Mouse (Mus musculus) forebrain, embryonic 13.5 days (tissue): ENCODE data around the gene Hs3st1. TPM values are rescaled to one million over a fixed set of nuclear protein-coding genes. Genes with fewer than 3 reads are reported as not detected.

Experiments
- ATAC-seq: fragments of 200-750 bp; cut with Nextera tagmentation; 2 replicates; pipeline ENCODE4 v1.8.0; 2017
- H3K27ac ChIP-seq: fragments of 300-500 bp; sonication (generic); 2 replicates; pipeline ENCODE4 v1.5.1; 2015; ENCODE audit warnings: inconsistent platforms, mild to moderate bottlenecking, moderate library complexity
- H3K27me3 ChIP-seq: fragments of 300-500 bp; sonication (generic); 2 replicates; pipeline ENCODE4 v1.6.1; 2015; ENCODE audit warnings: mild to moderate bottlenecking, inconsistent platforms
- H3K36me3 ChIP-seq: fragments of 300-500 bp; sonication (generic); 2 replicates; pipeline ENCODE4 v1.6.1; 2015; ENCODE audit warnings: mild to moderate bottlenecking, inconsistent platforms; ENCODE audit not compliant: poor library complexity, severe bottlenecking
- H3K4me1 ChIP-seq: fragments of 300-500 bp; sonication (generic); 2 replicates; pipeline ENCODE4 v1.6.1; 2015; ENCODE audit warnings: inconsistent platforms
- H3K4me2 ChIP-seq: fragments of 300-500 bp; sonication (generic); 2 replicates; pipeline ENCODE4 v1.6.1; 2015; ENCODE audit warnings: inconsistent platforms, mild to moderate bottlenecking, moderate library complexity
- H3K4me3 ChIP-seq: fragments of 300-500 bp; sonication (generic); 2 replicates; pipeline ENCODE4 v1.5.1; 2015; ENCODE audit warnings: mild to moderate bottlenecking, inconsistent platforms
- H3K9ac ChIP-seq: fragments of 300-500 bp; sonication (generic); 2 replicates; pipeline ENCODE4 v1.6.1; 2015; ENCODE audit warnings: mild to moderate bottlenecking, inconsistent platforms
- H3K9me3 ChIP-seq: fragments of 300-500 bp; sonication (generic); replicated peaks from 2 replicates; pipeline ENCODE4 v1.6.1; 2016; ENCODE audit warnings: inconsistent platforms
- WGBS: fragments of 180-500 bp; shearing (Covaris S2); methylation state at CpG from one replicate; pipeline ENCODE4 v1.1.7; 2015; 5-methylcytosine and 5-hydroxymethylcytosine counted together
- polyA plus RNA-seq: library from polyadenylated mRNA; unstranded; fragments of >200 nt; fragmentation: Nextera tagmentation; extraction: Ambion mirVana; gene quantifications from 2 replicates; pipeline ENCODE4 v1.2.1, GENCODE M21; 2015

Gene Hs3st1
- polyA plus RNA-seq, 1 experiment from 2014 or later = 35.3 TPM

DNA sequence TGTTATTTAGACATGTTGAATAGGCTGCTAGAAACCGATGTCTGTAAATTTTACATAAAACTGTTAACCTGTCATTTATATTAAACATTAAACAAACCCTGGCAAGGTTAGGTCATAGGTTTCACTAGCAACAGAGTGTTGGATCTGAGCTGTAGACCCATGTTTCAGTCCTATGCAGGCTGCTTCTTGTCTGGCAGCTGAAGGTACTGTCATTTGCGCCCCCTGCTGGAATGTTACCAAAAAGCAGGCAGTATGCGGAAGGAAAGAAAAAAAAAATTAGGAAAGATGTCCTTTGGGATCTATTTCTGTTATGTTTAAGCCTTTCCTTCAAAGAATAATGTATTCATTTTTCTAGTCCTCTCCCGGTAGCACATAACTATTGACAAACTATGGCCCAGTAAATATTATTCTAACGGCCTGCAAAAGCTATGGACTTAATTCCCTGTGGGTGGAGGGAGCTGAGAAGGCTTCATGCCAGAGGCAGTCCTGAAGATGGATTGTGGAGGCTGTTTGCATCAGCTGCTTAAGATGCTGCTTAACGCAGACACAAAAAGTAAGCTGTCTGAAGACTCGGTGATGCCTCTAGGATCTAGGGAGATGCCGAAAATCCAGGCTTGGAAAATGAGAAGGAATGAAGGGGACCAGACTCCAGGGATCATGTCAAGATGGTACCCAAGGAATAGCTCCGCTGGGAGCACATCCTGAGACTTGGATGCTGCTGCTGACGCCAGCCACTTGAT, 115.7 kb downstream of the Hs3st1 start:
- Histone ChIP-seq H3K27me3 (peaks cover 21% of the 10 kb centered on the region; the same call in 1 of the 2 replicates), H3K4me1 (peaks cover 16% of the 10 kb centered on the region), H3K9ac (no peak overlapping the region), H3K27ac (no peak overlapping the region), H3K4me3 (no peak overlapping the region), H3K9me3 (no peaks in the 10 kb centered on the region), H3K36me3 (no peaks in the 10 kb centered on the region), H3K4me2 (peak overlapping the region; percentile 30)
- ATAC-seq = no peak; the same call in 1 of the 2 replicates
- WGBS = 48% methylated on average over 10 of the region's 10 CpGs

- Histone ChIP-seq H3K4me1 (peaks cover 12% of the 10 kb centered on the region), H3K36me3 (no peaks in the 10 kb centered on the region), H3K4me2 (no peak overlapping the region), H3K9me3 (no peaks in the 10 kb centered on the region), H3K27me3 (peaks cover 21% of the 10 kb centered on the region; the same call in 1 of the 2 replicates), H3K27ac (no peak overlapping the region), H3K9ac (no peak overlapping the region), H3K4me3 (no peak overlapping the region)
- 79% methylated on average over 5 of the region's 5 CpGs for WGBS
- ATAC-seq = no peak
Measured at GRCm38 (mm10) chr5:39638926-39639325, 116.3 kb downstream of the Hs3st1 start.

GRCm38 (mm10) chr5:39637874-39638273, 117.4 kb downstream of the Hs3st1 start:
- no peak for ATAC-seq
- WGBS = 80% methylated on average over 6 of the region's 6 CpGs
- peaks cover 14% of the 10 kb centered on the region; the same call in 1 of the 2 replicates for H3K27me3 ChIP-seq
- no peak overlapping the region for H3K9ac ChIP-seq
- no peak overlapping the region for H3K4me2 ChIP-seq
- H3K4me1 ChIP-seq = peaks cover 10% of the 10 kb centered on the region; the same call in 1 of the 2 replicates
- no peaks in the 10 kb centered on the region for H3K36me3 ChIP-seq
- no peak overlapping the region for H3K27ac ChIP-seq
- H3K9me3 ChIP-seq = no peaks in the 10 kb centered on the region
- H3K4me3 ChIP-seq = no peak overlapping the region

DNA sequence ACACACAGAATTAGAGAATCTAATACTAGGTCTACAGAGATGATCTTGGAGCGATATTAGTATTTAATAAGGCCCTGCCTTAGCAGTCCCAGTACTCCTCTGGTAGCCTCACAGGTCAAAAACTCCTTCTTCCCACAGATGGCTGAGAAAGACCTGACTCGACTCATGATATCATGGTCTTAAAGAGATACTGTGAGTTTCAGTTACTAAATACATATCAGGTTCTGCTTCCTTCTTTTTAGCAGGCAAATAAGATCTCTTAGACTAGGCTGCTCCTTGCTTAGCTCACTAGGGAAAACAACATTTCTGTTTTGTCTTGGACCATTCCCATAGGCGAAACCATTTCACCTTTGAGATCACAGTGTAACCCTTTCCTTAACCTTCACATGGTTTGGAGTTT, 119.2 kb downstream of the Hs3st1 start:
- no peak overlapping the region for H3K4me3 ChIP-seq
- ATAC-seq = no peak

DNA sequence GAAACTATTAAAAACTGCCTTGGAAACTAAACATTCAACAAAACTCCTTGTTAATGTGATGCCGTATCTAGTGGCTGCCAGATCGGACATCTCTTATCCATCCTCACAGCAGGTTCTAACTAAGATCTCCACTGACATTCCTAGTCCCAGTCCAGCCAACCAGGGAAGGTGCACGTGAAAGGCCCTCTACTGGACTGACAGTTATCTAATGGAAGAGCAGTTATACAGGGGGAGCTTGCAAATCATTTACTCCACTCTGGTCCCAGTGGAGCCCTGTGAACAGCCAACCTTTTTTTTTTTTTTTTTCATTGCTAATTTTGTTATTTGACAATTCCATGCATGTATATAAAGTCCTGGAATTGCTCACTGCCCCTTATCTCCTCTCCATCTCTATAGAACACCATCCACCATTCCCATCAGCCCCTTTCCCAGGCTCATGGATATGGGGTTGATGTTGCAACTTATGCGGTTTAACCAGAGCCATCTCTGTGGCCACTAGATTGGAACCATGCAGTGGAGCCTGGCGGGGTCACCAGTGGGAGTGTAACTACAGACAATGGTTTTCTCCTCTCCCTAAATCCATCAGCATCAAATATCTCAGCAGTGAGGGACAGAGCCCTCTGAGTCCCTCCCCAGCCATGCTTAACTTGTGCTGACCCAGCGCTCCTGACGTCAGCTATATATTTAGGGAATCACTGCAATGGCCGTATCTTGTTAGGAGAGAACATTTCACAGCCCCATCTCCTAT, 120.8 kb downstream of the Hs3st1 start:
- H3K4me3 ChIP-seq = no peak overlapping the region
- ATAC-seq = no peak
- H3K9me3 ChIP-seq = no peaks in the 10 kb centered on the region
- H3K4me2 ChIP-seq = no peak overlapping the region
- no peak overlapping the region for H3K27ac ChIP-seq
- 89% methylated on average over 8 of the region's 8 CpGs for WGBS
- no peaks in the 10 kb centered on the region for H3K27me3 ChIP-seq
- no peaks in the 10 kb centered on the region for H3K36me3 ChIP-seq
- H3K4me1 ChIP-seq = 0 out of 2 replicates have a peak, but pooled peaks cover 5% of the 10 kb centered on the region
- no peak overlapping the region for H3K9ac ChIP-seq

More for the DNA sequence above, 119.2 kb downstream of the Hs3st1 start:
- peaks cover 10% of the 10 kb centered on the region; the same call in 1 of the 2 replicates for H3K4me1 ChIP-seq
- H3K36me3 ChIP-seq = no peaks in the 10 kb centered on the region
- no peak overlapping the region for H3K27ac ChIP-seq
- H3K27me3 ChIP-seq = no peaks in the 10 kb centered on the region
- no peaks in the 10 kb centered on the region for H3K9me3 ChIP-seq
- no peak overlapping the region for H3K4me2 ChIP-seq
- 93% methylated on average over 3 of the region's 3 CpGs for WGBS
- H3K9ac ChIP-seq = no peak overlapping the region

DNA sequence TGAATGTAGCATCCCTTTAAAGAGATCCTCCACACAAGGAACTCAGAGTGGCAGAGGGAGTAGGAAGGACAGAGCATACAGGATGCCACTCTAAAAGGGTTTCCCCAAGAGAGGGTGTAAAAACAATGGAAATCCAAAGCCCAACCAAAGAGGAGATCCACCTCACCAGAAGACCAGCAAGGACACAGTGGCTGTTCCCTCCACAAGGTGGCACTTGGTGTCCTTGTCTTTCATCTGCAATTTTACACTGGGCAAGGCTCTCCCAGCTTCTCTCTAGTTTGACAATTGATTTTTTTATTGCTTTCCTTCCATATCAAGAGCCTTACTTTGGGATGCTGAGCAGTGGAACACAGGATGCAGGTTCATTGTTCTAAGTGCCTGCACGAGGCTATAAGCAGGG, 122.1 kb downstream of the Hs3st1 start:
- no peak for ATAC-seq
- H3K27ac ChIP-seq = no peak overlapping the region

DNA sequence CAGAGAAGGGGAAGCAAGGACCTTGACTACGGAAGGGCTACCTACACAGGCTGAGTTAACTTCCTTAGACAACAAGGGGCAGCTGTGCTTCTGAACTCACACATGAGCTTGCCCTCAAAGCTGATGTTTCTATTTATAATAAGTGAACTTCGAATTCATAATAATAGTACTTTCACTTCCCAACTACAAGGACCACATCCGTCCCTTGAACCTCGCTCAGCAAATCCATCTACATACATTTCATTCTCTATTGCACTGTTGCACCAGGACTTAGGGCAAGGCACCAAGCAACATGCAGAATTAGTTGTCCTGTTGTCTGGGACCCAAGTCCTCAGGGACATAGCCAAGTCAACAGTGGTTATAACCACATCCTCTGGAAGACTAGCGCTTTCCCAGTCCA, 124.4 kb downstream of the Hs3st1 start:
- Histone ChIP-seq H3K27me3 (no peaks in the 10 kb centered on the region), H3K9me3 (no peaks in the 10 kb centered on the region), H3K9ac (no peak overlapping the region), H3K4me1 (no peaks in the 10 kb centered on the region), H3K4me2 (no peak overlapping the region), H3K27ac (no peak overlapping the region), H3K36me3 (0 out of 2 replicates have a peak, but pooled peaks cover 3% of the 10 kb centered on the region), H3K4me3 (no peak overlapping the region)
- 97% methylated on average over 5 of the region's 5 CpGs for WGBS
- ATAC-seq = no peak

More for the DNA sequence above, 122.1 kb downstream of the Hs3st1 start:
- H3K36me3 ChIP-seq = no peaks in the 10 kb centered on the region
- H3K27me3 ChIP-seq = no peaks in the 10 kb centered on the region
- no peaks in the 10 kb centered on the region for H3K9me3 ChIP-seq
- H3K9ac ChIP-seq = no peak overlapping the region
- no peak overlapping the region for H3K4me3 ChIP-seq
- H3K4me1 ChIP-seq = 0 out of 2 replicates have a peak, but pooled peaks cover 5% of the 10 kb centered on the region
- H3K4me2 ChIP-seq = no peak overlapping the region
- WGBS = 64% methylated on average over 1 of the region's 1 CpGs

- peak; percentile 56; the same call in 1 of the 2 replicates for ATAC-seq
- H3K9me3 ChIP-seq = no peaks in the 10 kb centered on the region
- peaks cover 13% of the 10 kb centered on the region for H3K4me1 ChIP-seq
- 0 out of 2 replicates have a peak, but pooled peaks cover 3% of the 10 kb centered on the region for H3K36me3 ChIP-seq
- H3K27ac ChIP-seq = peak overlapping the region; percentile 25; the same call in 1 of the 2 replicates
- no peak overlapping the region for H3K4me2 ChIP-seq
- no peaks in the 10 kb centered on the region for H3K27me3 ChIP-seq
- WGBS = 47% methylated on average over 8 of the region's 8 CpGs
- peak overlapping the region; percentile 26; the same call in 1 of the 2 replicates for H3K9ac ChIP-seq
- H3K4me3 ChIP-seq = no peak overlapping the region
Measured at GRCm38 (mm10) chr5:39625037-39625473, 130.2 kb downstream of the Hs3st1 start.

DNA sequence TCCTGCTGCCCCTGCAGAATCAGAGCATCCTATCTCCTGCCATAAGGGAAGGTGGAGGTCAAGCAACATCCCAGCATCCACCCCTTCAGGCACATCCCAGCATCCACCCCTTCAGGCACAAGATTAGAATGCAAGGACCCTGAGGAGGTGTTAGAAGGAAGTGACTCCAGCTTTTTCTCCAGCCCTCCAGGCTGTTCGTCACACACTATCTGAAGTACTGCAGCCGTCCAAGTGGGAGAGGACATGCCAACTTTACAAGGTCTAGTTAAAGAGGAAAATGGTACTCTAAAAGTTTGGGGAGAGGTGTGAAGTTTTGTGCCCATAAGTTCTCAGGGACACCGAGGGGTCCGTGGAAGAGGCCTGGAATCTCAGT, 131.1 kb downstream of the Hs3st1 start:
- H3K27ac ChIP-seq = no peak overlapping the region
- peaks cover 13% of the 10 kb centered on the region for H3K4me1 ChIP-seq
- no peaks in the 10 kb centered on the region for H3K27me3 ChIP-seq
- ATAC-seq = no peak
- no peaks in the 10 kb centered on the region for H3K9me3 ChIP-seq
- 74% methylated on average over 4 of the region's 4 CpGs for WGBS
- H3K4me2 ChIP-seq = no peak overlapping the region
- no peak overlapping the region for H3K4me3 ChIP-seq
- H3K36me3 ChIP-seq = 0 out of 2 replicates have a peak, but pooled peaks cover 3% of the 10 kb centered on the region
- no peak overlapping the region for H3K9ac ChIP-seq

GRCm38 (mm10) chr5:39623304-39624217, 131.7 kb downstream of the Hs3st1 start:
- Histone ChIP-seq H3K9me3 (no peaks in the 10 kb centered on the region), H3K27ac (no peak overlapping the region), H3K4me3 (no peak overlapping the region), H3K4me1 (peaks cover 13% of the 10 kb centered on the region), H3K27me3 (no peaks in the 10 kb centered on the region), H3K4me2 (no peak overlapping the region), H3K36me3 (0 out of 2 replicates have a peak, but pooled peaks cover 3% of the 10 kb centered on the region), H3K9ac (no peak overlapping the region)
- ATAC-seq = no peak
- WGBS = 78% methylated on average over 13 of the region's 13 CpGs

GRCm38 (mm10) chr5:39620206-39620866, 134.9 kb downstream of the Hs3st1 start:
- 73% methylated on average over 3 of the region's 3 CpGs for WGBS
- H3K27me3 ChIP-seq = no peaks in the 10 kb centered on the region
- ATAC-seq = no peak; the same call in 1 of the 2 replicates

More at GRCm38 (mm10) chr5:39620206-39620866, 134.9 kb downstream of the Hs3st1 start:
- Histone ChIP-seq H3K4me2 (no peak overlapping the region), H3K4me1 (peaks cover 11% of the 10 kb centered on the region), H3K36me3 (no peaks in the 10 kb centered on the region), H3K9ac (no peak overlapping the region), H3K9me3 (no peaks in the 10 kb centered on the region), H3K4me3 (no peak overlapping the region), H3K27ac (no peak overlapping the region)
